Mouse (Mus musculus) urinary bladder, postnatal 4 days (tissue): ENCODE measurements at regions not wholly inside any gene's neighbourhood (a gene's known extent, or its start where the extent isn't known, plus 50 kb on each side); places are given as distances from the start of the nearest gene placed in this dataset.

Experiments used
- DNase-seq, 2 experiments: peaks; one replicate each; pipeline ENCODE4 v3.0.0; 2021 to 2022; ENCODE audit warnings: low spot score in 2 of 2

DNA sequence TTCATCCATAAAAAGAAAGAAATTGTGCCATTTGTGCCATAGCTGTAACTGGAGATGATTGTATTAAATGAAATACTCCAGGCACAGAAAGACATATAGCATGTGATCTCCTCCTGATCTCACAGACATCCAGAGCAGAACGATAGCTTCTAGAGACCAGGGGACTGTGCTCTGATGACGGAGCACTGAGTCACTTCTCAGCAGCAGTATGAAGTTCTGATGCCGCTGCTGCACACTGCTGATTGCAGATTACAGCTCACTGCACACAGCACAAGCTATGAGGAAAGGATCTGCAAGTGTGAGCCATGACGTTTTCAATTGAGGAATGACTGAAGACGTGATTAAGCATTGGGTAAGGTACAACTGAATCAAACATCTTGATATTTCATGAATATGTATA lies 190.6 kb upstream of the Adamts9 start:
- no peak for DNase-seq

DNA sequence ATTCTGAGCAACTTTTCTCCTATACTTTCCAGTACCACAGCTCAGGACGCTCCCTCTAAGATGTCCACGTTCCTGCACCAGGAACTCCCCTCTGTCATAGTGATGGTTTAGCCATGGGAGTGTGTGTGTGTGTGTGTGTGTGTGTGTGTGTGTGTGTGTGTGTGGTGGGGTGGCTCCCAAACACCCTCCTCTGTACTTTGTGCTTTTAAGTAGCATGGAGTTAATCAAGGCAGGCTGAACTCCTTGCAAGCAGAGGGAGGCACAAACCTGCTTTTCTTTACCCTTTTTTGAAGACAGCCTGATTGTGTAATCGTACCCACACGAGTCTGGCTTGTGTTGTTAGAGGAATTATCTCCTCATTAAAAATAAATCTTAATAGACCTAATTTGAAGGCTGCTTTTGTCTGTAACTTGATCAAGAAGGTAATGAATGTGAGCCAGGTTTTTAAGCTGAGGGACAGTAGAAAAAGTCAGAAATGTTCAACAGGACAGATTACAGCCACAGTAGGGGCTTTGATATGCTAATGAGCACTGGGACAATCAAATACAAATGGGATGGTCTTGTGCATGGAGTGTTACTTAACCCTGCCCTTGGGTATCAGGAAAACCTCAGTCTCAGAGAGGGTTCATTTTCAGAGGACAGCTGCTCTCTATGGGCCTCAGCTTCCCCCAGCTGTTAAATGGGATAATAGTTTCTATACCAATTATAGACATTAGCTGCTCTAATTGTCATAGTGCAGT lies 187.8 kb upstream of the Adamts9 start:
- no peak for DNase-seq

DNA sequence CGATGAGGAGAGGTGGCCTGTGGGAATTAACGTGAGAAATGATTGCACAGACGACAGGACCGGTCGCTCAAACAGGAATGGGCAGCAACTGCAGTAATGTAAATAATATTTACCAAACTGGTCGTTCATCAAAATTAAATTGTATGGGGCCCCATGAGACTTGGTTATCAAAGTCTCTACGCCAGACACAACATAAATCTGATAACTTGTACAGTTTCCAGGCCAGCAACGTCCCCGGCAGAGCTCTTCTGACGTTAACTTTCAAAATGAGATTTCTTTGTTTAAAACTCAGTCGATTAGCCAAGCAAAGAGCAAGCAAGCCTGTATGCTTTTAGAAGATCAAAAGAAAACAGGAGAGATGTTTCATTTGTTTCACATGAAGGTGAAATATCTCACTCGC lies 176.2 kb upstream of the Adamts9 start:
- no peak for DNase-seq

DNA sequence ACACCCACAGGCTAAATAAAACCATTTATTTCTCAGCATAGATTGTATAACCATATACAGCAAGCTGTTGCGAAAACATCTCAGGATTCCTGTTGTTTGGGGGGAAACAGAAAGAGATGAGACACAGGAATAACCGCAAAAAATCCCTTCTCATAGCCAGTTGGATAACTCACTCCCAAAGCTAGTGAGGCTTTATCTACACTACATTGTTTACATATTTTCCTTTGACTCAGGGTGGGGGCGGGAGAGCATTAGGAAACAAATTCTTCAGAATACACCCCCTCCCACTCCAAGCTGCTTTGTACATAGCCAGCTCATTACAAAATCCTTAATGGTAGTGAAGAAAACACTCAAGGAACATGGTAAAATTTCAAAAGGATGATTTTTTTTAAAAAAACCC lies 170.1 kb upstream of the Adamts9 start:
- no peak for DNase-seq

DNA sequence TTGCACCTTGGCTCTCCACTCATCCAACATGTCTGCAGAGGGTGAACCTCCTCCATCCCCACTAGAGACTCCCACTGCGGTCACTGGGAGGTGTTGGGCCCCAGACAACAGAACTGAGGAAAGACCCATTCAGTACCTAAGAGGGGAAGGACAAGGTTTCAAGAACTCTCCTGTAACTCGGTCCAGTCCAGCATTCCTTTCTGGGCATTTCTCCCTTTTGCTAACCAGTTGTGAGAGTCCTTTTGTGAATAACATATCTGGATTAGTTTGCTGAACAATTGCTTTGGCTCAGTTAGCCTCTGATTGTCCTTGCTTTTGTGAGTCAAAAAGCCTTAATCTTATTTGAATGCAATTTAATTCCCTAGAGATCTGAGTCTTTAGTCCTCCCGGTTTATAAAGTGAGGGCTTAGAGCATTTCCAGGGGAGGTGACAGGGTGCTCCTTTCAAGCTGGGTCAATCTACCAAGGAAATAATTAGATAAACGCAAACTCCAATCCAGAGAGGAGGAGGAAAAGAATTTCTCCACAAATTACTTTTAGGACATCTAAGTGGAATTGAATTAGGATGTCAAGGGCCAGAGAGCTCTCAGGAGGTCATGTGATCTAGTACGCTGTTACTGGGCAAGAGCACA lies 151.6 kb upstream of the Adamts9 start:
- DNase-seq: no peak

DNA sequence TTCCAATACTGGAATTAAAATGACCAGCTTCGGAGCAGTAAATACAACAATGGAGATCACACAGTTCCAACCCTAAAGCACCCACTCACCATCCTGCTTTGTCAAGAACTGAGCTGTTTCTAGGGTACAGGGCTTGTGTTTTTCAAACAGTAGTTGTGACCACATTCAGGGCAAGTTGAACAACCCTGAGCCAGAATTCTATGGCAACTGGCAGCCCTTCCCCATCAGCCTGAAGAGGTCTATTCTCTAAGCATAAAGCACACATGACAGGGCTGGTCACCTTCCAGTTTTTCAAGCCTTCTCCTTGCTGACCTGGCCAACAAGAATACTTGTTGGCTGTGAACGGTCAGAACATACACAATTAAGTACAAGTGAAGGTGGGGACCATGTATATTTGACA lies 150.5 kb upstream of the Adamts9 start:
- no peak for DNase-seq

DNA sequence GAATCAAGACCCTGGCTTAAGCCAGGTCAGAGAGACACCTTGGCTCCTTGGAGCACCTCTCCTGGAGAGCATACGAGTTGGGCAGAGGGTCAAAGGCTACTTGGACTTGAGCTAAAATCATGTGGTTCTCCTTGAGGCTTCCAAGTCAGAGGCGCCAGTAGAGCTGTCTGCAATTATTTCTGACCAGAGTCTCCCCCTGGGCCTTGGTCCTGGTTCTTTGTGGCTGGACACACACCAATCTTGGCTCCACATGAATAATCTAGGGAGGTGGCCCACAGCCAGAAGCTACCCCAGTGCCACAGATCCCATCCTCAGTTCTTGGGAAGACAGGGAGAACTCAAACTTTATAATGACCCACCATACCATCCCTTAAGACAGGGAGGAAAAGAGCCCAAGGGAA lies 144.0 kb upstream of the Adamts9 start:
- DNase-seq: no peak

DNA sequence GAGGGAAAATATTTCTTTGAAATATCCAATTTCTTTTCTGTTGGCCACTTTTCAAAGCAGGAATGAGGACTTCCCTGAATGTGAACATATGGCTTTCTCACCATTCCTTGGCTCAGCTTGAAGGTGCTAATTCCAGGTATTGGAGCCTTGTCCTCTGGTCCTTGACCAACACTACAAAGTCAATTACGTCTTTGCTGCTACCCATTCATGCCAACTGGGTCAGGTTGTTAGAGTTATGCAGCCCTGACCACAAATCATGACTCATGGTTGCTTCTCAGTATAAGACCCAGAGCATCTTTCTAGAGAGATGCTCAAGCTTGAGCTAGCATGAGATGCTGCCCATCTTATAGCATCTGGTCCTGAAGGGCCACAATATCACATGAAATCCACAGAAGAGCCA lies 141.0 kb upstream of the Adamts9 start:
- DNase-seq: no peak

DNA sequence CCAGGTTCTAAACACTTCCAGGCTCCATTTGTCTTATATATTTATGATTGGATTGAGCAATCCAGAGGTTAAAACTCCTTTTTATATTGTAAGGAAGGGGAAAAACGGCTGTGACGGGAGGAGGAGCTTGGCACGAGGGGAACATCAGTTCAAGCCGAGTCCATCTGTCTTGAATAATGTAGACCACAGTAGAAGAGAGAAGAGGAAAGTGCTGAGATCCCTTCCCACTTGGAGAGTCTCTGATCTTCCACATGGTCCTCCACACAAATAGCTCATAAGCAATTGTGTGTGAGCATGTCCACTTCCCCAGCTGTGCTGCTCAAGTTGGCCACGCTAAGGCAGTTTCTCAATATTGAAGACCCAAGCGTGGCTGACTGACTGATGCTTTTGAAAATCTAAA lies 140.4 kb upstream of the Adamts9 start:
- no peak for DNase-seq

DNA sequence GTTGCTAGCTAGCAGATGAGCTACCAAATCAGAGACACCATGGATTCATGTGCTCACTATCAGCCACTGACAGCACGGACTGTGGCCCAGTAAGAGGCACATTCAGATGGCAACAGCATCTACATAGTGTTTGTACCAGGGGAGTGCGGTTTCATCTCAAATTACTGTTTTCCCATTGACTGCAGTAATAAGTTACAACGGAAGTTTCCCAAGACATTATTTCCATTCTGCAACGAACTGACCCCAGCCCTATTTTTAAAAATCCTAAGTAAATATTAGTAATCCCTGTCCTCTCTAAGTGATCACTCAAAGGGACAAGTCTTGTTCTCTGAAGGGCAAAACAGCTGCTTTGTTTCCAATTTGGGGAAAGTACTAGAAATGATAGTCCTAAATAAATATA lies 138.9 kb upstream of the Adamts9 start:
- DNase-seq: no peak

DNA sequence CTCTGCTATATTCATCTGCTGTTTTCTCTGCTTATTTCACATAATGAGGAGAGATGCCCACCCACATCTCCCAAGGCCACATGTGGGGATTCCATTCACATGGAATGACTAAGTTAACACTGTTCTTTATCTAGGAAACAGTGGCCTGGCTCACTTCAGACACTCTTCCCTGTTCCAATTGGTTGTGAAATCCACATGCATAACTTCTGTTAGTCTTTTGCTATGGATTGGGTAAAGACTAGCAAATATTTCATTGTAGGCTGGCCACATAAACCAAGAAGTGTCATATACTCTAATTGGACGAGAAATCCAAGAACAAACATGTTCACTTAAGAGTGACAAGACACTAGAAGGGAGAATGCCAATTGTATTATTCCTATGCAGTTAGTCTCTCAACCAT lies 133.4 kb upstream of the Adamts9 start:
- no peak for DNase-seq

DNA sequence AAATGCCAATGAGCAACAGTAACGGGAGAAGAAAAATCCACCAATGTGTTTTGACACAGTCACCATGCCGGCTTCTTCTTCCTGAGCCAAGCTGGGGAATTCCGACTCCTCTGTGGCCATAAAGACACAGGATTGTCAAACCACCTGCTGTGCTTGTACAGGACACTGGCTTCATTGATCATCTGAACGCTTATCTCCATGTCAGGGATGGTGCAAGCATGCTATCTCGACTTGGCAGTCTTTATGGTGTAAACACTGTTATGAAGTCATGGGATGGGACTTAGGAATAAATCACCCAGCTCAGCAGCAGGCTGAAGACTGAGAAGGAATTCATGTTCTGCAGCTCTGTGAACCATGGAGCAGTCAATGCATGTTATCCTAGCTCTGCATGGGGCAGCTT lies 132.6 kb upstream of the Adamts9 start:
- no peak for DNase-seq

DNA sequence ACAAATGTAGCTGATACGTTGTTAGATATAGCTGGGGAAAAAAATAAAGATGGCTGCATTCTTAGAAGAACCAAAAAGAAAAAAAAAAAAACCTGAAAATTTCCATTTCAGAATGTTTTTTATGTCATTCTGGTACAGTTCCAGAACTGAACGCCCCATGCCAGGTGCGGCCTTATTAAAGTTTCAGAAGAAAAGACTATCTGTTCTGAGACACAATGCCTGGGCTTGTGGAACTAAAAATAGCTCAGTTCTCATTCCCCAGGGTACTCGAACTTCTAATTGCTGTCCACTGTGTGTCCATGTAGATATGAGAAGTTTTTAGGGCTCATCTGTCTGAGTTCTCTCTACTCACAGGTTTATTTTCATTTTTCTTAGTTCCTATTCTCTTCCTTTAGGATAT lies 131.7 kb upstream of the Adamts9 start:
- DNase-seq: no peak

DNA sequence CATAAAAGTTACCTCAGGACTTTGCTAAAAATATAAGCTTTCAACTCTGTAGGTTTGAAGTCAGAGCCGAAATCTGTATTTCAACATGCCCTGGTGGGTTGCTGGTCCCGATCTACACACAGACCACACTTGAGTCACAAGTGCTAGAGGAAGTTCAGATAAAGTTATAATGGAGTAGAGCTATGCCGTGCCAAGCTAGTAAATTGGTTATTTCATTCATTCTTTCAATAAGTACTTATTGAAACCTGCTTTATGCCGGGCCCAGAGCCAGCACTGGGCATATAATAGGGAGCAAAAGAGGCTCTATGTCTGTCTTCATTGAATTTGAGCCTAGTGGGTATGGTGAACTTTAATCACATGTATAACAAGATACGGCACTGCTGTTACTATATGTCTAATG lies 127.6 kb upstream of the Adamts9 start:
- DNase-seq: no peak

DNA sequence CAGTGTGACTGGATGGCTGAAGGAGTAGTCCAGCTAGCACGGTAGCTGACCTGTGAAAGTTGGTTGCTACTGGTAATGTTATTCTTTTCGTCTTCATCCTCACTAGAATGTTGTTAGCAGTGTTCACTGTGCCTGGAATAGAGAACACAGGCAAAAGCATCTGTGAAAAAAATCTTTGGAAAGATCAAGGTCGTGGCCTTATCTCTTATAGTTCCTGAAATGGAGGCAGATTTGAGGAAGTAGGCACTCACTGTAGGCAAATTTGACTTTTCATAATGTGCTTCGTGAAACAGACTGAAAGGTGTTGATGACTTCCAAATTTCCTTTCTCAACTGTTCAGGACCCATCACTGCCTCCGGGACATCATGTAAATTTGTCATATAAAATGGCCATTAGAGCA lies 124.5 kb upstream of the Adamts9 start:
- DNase-seq: no peak

DNA sequence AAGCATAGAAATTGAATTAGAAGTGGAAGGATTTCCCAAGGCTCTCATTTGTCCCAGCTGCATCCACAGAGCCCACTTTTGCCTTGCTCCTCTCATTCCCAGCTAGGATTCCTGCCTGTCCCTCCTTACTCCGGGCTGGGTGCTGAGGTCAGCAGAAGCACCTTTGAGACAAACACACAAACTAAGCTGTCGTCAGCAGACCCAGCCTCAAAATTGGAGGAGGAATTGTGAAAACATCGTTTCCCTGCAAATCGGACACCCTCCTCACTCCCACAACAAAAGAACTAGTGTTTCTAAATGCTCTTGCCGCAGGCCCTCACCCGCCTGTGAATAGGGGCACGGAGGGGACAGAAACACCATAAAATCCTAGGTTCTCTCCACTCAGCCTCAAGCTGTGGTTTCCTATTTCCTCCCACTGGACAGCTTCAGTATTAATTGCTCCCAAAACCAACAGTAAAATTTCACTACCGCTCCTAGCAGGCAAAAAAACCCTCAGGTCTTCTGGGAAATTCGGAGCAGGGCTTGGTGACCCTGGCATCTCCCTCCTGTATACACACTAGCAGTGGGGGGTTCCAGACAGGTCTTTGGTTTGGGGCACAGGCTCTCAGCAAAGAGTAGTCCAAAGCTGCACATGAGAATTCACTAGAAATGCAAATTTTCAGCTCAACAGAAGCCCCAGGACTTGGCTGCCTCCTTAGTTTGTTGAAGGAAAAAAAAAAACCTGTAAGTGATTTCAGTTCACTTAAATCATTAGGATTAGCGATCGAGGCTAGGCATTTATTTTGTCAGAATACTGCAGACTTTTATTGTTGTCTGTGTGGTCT lies 123.5 kb upstream of the Adamts9 start:
- no peak for DNase-seq

DNA sequence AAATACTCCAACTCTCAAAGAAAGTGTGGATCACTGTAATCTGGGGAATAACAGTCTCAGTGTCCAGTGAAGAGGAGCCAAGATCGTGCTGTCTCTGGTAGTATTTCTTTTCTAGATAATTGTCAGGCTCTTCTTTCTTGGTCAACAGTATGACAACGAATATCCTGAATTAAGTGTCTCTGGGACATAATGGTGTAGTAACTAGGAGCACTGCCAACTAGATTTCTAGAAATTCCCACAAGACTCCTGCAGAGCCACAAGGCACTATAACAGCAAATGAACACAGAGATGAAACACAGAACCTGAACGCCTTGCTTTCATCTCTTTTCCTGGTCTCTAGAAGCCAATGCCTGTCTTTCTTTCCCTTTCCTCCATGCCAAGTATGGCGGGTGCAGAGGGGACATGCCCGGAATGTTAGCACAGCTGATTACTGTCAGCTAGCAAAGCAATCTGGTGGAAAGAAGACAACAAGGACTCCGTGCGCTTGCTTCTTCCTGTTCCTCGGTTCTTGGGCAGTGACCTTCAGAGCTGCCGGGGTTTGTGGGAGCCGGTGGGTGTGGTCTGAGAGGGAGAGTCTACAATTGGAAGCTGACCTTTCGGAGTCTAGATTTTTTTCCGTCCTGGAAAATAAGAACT lies 122.7 kb upstream of the Adamts9 start:
- DNase-seq: peak in 1 of 2 experiments; percentile 48

DNA sequence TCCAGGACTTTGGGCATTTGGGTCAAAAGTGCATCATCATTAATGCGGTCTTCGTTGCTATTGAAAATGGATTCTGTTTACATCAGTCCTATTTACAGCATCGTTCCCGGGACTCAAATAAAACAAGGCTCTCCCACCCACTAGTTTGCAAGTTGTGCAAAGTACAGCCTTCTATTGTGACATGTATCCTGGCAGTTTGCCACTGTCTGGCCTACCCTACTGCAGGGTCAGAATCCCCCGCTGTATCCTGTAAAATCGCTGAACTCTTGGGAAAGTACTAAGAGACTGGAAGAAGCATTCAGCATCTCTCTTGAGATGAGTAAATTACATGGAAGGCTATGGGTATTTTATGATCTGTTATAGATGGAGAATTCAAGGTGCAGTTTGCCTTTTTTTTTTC lies 122.1 kb upstream of the Adamts9 start:
- no peak for DNase-seq

DNA sequence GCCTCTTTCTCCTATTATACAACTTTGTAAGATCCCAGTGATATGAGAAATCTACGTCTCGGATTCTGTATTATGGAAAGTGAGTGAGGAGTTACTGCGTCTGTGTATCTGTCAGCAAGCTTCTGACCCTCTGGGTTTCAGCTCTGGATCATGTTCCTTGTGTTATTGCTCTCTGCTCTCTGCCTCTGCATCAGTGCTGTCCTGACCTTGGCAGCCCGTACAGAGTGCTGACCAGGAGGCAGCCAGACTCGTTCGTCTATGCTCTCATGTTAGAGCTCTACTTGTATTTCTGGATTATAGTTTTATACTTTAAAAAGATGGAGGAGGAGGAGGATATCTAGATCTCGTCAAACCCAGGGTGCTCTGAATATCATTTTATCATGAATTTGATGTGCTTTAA lies 121.1 kb upstream of the Adamts9 start:
- DNase-seq: no peak

DNA sequence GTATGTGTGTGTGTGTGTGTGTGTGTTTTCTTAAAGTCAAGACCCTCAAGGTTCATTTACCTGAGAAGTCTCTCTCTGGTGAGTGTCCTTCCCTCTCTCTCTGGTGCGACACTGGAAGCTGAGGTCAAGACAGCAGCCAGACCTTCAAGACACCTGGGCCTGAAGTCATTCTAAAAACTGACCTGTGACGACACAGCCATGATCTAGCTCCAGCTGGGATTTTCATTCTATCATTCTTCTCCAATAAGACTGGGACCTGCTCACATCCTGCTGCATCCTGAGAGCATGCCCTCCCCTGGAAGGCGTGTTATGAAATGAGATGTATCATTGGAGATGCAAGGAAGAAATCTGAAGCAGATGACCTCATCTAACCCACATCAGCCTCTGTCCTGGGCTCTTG lies 118.4 kb upstream of the Adamts9 start:
- no peak for DNase-seq

DNA sequence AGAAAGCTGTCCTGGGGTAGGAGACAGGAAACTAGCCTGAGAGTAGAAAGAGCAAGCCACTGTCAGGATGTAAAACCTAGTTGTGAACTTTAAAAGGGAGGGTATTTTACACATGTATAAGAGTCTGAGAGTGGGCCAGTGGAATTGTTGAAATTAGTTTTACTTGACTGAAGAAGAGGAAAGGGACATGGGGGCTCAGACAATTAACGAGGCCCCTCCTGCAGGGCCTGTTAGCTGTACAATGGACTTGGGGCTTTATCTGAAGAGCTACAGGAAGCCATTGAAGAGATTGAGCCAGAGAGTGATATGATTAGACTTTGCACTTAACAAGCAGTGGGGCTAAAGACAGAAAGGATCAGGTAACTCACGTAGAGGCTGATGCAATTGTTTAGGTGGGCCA lies 102.2 kb upstream of the Adamts9 start:
- no peak for DNase-seq

DNA sequence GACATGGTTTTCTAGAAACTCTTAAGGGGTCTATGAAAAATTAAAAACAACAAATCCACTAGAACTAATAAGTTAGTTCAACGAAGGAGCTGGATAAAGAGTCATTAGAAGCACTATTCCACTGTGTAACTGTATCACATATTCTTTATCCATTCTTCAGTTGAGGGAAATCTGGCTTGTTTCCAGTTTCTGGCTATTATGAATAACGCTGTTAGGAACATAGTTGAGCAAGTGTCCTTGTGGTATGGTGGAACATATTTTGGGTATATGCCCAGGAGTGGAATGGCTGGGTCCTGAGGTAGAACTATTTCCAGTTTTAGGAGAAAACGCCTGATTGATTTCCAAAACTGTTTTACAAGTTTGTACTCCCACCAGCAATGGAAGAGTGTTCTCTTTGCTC lies 97.7 kb upstream of the Adamts9 start:
- DNase-seq: no peak
